Mouse (Mus musculus): ENCODE measurements around the gene Zfp950.
"Not testable (repeated sequence)": the region's sequence is repeated elsewhere in the genome, so short reads cannot be mapped to it uniquely, and the experiment has no call there.

Zfp950 gene

DNA sequence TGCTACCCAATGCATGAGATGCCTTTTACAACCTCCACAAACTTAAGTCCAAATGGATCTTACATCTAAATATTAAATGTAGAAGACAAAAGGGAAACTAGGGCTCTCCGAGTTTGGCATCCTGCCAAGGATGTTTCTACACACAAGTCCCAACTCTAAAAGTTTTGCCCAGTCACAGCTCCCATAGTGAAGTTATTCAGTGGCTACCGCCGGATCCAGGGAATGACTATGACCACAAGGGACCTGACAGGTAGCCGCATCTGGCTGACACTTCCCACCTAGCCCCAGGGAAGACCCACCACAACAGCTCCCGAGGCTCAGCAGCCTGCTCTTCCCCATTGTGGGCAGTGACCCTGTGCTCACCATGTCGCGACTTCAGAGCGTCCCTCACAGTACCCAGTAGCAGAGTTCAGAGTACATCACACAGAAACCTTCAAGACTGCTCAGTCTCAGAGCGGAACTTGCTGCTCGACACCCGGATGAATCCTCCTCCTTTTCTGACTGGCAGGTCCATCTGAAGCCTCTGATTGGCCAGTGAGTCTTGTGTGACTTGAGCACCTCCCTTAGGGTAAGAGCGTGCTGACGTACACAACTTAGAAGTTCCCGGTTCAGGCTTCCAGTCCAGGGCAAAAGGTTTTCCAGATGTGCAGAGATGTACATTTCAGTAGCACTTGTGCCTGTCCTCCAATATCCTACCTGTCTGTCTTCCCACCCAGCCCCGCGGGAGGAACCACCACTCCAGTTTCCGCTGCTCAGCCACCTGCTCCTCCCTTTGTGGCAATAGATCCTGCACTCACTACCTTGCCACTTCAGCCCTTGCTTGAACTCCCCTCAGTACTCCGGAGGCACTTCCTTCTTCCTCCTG is at the start of gene Zfp950:
Gene Zfp950 (minus strand): TSS at position 499 of the 865 bp plus-strand sequence.
- DNase-seq (ENCODE audit: low spot score in 2 of 2): peak; percentile 77 to 81

- DNase-seq (ENCODE audit: low spot score in 2 of 2): not testable (repeated sequence)
Measured at GRCm38 (mm10) chr19:61183590-61183989, 43.0 kb upstream of the Zfp950 start, which contains the start of gene Gm6020. Gene Gm6020 (plus strand): TSS chr19:61183890.

DNA sequence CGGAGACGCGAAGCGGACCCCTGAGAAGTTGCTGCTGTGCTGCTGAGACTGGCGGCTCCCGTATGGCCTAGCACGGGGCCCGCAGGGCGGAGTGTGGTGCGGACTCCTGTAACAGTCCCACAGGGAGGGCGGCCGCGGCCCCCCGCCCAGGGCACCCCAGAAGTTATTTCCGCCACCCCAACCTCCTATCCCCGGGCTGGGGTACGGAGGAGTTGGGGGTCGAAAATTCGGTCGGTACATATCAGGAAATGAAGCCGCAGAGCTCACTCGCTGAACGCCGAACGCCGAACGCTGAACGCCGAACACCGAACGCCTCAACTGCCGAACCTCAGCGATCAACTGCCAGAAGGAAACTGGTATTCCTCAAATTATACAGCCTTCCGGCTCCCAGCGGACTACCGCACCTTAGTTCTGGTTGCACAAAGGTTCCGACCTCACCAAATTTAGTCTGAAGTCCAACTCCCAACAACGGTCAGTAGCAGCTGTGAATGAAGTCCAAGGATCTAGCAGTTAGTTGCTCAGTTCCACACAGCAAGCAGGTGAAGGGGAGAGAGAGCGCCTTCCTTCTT is 35.2 kb upstream of the Zfp950 start, which contains the start of gene Gm7102:
Gene Gm7102 (minus strand): TSS at position 554 of the 569 bp plus-strand sequence.
- no peak for DNase-seq (ENCODE audit: low spot score in 2 of 2)

- DNase-seq (ENCODE audit: low spot score in 2 of 2): no peak
Measured at GRCm38 (mm10) chr19:61151701-61152420, 11.2 kb upstream of the Zfp950 start.

GRCm38 (mm10) chr19:61151372-61151700 is 10.7 kb upstream of the Zfp950 start:
- peak in 1 of 2 experiments; percentile 10 for DNase-seq (ENCODE audit: low spot score in 2 of 2)

GRCm38 (mm10) chr19:61141299-61141698 is 659 bp upstream of the Zfp950 start:
- no peak for DNase-seq (ENCODE audit: low spot score in 2 of 2)

DNA sequence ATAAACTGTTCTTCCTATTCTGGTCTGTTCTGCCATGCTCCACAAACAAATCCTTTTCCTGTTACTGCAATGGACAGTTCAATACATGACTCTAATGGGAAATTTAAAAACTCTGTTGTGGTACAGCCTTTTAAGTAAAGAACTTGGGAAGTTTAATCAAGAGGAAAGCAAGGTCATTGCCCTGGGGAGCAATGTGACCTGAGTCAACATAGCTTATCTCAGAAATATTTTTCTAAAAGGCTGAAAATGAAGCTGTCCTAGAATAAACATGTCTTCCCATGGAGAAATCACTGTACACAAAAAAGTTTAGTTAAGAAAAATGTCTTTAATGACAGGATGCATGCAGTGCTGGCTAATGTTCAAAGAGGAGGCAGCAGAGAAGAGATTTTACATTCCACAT is 2.0 kb downstream of the Zfp950 start:
- no peak for DNase-seq (ENCODE audit: low spot score in 2 of 2)

DNA sequence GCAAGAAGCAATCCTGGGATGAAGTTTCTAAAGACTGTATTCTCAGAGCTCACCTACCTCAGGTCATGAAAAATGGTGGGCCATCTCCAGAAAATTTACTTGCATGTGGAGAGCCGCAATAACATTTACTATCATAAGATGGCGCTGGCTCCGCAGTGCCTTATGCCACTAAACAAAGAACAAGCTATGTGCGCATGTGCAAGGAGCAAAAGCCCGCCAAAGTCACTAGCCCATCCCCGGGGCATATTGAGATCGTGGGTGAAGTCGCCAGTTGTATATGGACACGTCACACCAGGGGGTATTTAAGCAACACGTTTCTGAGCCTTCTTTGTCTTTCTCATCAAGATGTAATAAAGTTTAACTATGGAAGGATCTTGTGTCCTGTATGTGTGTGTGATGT is 9.5 kb downstream of the Zfp950 start:
- DNase-seq (ENCODE audit: low spot score in 2 of 2): no peak

DNA sequence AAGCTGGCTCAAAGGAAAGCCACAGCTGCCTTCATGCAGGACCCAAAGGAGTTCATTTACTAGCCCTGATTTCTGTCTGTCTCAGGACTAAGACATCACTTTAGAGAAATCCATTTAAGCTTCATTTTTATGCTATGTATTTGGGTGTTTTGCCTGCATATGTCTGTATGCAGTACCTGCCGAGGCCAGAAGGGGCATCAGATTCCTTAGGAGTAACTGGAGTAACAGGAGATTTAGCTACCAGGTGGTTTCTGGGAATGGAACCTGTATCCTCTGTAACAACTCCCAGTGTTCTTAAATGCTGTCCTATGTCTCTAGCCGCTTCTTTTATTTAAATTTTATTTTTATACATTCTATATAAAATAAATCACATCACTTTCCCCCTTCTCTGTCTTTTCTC is 30.5 kb downstream of the Zfp950 start:
- peak in 1 of 2 experiments; percentile 31 for DNase-seq (ENCODE audit: low spot score in 2 of 2)

GRCm38 (mm10) chr19:61097764-61098163 is 42.9 kb downstream of the Zfp950 start:
- DNase-seq (ENCODE audit: low spot score in 2 of 2): no peak

DNA sequence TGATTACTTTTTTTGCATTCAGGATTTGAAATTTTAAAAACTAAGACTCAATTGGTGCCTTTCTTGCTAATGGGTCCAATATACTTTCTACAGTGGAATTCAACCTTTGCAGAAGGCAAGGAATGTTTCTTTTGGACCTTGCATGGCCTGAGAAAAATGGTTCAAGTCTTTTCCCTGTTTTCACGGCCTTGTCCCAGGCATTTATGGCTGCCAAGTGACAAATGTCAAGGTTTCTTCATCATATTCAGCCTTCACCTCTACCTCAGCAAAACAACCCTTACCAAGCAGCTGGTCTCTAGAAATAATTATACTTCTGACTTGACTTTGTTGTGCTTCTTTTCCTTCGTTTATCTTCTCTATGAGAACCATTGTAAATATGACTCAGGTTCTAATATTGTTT is 43.9 kb downstream of the Zfp950 start:
- no peak for DNase-seq (ENCODE audit: low spot score in 2 of 2)

- DNase-seq (ENCODE audit: low spot score in 2 of 2): no peak
Measured at GRCm38 (mm10) chr19:61090541-61090940, 50.1 kb downstream of the Zfp950 start.

- no peak for DNase-seq (ENCODE audit: low spot score in 2 of 2)
Measured at GRCm38 (mm10) chr19:61089001-61089400, 51.6 kb downstream of the Zfp950 start.

- DNase-seq (ENCODE audit: low spot score in 2 of 2): no peak
Measured at GRCm38 (mm10) chr19:61087781-61088180, 52.9 kb downstream of the Zfp950 start.

GRCm38 (mm10) chr19:61085217-61085616 is 55.4 kb downstream of the Zfp950 start:
- no peak for DNase-seq (ENCODE audit: low spot score in 2 of 2)

DNA sequence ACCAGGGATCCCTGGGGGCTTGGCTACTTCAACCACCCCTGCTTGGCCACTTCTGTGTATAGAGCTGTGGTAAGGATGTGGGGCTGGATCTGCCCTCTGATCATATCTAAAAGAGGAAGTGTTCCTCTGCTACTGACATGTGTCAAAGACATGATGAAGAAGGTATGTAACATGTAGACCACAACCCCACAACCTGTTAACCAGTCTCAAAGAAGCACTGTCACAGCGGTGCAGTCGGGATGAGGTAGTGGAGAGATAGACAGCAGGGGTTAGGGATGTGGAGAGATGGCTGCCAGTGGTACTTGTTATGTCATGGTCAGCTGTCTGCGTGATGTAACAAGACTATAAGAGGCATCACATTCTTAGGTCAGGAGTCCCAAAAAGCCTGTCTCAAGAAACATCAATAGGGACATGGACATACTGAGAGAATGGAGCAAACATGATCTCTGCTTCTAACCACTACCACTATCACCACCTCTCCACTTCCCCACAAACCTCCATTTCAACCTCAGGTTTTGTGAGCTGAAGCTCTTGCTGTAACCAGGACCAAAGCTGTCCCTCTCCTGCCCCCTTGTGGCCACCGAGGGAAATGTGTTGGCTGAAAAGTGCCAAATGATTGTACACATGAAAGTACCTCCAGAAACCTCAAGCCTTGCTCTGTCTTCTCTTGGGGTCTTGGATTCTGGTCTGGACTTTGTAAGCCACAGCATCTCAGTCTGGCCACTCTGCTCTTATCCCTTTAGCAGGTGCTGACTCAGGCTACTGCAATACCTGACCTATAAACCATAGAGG is 56.3 kb downstream of the Zfp950 start:
- peak; percentile 64 to 85 for DNase-seq (ENCODE audit: low spot score in 2 of 2)

GRCm38 (mm10) chr19:61083006-61083405 is 57.6 kb downstream of the Zfp950 start:
- DNase-seq (ENCODE audit: low spot score in 2 of 2): no peak

DNA sequence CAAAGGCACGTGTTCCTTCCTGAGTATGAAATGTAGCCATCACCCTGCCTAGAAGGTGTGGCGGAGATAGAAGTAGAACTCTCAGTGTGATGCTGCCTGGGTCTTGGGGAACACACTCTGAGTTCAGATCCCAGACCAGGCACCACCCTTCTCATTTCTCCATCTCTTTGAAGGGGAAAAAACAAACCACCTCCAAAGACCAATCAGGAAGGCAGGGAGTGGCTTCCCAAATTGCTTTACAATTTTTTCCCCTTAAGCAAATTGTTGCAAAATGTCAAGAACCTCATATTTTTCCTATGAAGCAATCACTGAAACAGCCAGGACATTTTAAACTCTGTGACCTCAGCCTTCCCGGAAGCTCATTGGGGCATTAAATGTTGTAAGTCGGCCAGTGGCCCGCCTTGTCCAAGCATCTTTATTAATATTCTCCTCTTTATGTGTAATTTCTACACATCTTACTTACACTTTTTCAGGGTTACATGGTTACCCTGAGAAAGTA is 60.3 kb downstream of the Zfp950 start:
- no peak for DNase-seq (ENCODE audit: low spot score in 2 of 2)

DNA sequence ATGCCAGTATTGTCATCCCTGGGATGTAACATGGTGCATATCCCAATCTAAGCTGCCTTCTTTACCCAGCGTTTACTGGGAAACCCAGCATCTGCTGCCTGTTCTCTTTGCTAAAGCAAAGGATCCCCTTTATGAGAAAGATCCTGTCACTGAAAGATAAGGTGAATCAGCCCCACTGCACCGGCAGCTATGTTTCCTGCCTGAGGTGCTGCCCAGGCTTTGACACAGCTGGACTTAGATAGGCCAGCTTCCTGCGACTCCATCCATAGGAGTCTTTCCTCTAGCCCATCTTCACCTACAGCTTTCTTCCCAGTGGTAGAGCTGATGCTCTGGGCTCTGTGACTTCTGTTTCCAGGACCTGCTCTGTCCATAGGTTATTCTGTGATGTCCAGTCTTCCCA is 62.0 kb downstream of the Zfp950 start:
- DNase-seq (ENCODE audit: low spot score in 2 of 2): no peak

DNA sequence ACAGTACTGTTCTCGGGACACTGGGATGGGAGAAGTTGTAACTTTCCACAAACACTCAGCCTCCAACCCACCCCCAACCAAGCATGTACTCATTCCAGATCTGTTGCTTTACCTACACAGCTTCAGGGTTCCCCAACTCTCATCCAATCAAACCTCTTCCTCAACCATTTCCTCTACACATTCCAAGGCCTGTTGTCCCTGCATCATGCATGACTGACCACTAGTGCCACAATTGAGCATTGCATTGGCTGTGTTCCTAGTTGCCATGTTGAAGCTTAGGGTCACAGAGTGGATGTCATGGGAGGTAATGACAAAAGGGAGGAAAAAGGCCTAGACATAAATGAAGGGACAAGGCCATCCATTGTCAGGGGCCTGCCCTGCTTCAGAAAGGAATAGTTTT is 75.6 kb downstream of the Zfp950 start:
- no peak for DNase-seq (ENCODE audit: low spot score in 2 of 2)

- no peak for DNase-seq (ENCODE audit: low spot score in 2 of 2)
Measured at GRCm38 (mm10) chr19:61064386-61064785, 76.3 kb downstream of the Zfp950 start.

- DNase-seq (ENCODE audit: low spot score in 2 of 2): no peak
Measured at GRCm38 (mm10) chr19:61057581-61057980, 83.1 kb downstream of the Zfp950 start.
